Mouse (Mus musculus): ENCODE results near the gene Fam19a2.

Gene Fam19a2

DNA sequence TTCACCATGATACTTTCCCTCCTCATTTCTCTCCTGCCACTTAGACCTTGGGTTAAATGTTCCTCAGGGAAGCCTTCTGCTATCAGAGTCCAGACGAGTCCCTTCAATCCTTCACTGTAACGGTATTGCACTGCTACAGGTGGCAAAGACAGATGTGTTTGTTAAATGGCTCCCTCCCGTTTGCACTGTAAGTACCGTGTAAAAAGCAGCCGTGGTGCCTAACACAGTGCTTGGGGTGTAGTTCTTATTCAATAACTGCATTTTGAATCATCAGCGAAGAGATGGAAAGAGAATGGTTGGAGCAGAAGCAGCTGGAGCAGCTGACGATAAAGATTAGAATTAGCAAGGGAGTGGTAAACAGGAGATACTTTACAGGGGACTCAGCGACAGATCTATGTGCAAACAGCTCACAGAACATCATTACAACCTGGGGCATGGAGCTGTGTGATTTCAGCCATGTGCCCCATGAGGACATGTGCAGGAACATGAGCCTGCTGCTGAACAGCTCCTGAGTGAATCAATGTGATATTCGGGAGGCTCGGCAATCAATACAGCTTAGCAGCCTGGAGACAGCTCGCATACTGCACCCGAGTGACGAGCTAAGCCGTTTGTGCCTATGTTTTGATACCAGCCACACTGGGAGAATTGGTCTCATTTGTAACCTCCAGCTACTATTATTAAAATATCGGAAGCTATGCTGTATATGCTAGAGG lies 103.5 kb downstream of the Fam19a2 start:
- in situ Hi-C loops (cut with MboI; ENCODE audit: unreplicated experiment in 2 of 2) = no loop called here

DNA sequence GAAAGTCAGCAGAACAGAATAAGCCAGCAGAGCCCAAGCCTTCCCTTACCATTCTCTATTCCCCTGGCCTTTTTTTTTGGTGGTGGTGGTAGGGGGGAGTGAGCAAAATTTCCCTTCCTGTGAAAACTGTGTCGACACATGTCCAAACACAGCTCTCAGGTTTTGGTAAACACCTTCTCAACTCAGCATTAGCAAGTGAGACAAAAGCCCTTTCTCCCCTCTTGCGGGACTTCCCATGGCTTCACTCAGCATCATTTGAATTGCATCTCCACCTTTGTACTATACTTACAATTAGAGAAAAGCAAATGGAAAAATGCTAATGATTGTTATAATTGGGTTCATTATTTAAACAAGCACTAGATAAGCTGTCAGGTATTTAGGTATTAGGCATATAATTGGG lies 119.5 kb downstream of the Fam19a2 start:
- in situ Hi-C loops (cut with MboI; ENCODE audit: unreplicated experiment in 2 of 2) = no loop called here

DNA sequence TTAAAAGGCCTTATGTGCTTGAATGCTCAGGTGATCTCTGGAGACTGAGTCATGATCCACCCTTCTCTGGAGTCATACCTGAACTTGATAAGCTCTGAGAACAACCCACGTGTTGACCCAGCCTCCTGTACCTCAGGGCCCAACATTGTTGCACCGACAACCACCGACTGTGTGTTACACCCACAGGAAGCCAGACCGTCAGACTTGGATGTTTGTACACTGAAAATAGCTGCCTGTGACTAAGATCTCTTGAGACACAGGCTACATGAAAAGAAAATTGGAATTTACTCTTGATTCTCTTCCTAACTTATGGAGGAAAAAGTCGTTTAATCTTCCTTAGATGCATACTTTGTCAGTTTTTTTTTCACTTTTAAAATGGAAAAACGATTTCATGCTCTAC lies 121.8 kb downstream of the Fam19a2 start:
- in situ Hi-C loops (cut with MboI; ENCODE audit: unreplicated experiment in 2 of 2) = no loop called here

DNA sequence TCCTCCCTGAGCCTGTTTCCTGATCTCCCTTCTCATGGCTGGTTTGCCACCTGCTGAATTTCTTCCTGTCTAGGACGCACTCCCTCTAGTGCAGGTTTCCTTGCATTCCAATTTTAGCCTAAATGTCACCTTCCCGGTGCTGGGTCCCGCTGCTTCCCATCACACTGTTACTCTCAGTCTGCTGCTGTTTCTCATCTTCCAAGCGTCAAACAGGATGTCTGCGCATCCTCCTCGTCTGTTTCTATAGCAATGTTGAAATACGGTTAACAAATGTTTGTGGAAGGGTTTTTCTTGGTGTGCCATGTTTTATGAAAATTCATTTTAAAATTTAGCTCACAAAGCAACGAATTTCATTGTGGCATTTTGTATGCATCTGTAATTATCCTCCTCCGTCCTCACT lies 131.6 kb downstream of the Fam19a2 start:
- in situ Hi-C loops (cut with MboI; ENCODE audit: unreplicated experiment in 2 of 2) = no loop called here

DNA sequence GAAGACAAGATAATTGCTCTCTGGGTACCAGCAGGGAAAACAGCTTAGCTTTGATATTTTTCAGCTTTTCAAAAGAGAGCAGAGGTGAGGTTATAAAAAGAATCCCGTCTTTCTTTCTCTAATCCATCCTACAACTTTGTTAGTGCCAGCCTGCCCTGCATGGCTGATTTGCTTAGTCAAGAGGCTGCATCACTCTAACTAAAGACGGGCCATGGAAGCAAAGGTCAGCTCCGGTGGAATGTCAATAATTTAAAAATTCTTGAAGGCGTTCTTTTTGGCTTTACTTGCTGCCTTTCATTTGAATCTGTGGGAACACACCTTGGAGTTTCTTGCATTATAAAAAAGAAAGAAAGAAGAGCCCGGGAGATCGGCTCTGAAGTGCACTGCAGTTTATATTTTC lies 134.3 kb downstream of the Fam19a2 start:
- in situ Hi-C loops (cut with MboI; ENCODE audit: unreplicated experiment in 2 of 2) = no loop called here

DNA sequence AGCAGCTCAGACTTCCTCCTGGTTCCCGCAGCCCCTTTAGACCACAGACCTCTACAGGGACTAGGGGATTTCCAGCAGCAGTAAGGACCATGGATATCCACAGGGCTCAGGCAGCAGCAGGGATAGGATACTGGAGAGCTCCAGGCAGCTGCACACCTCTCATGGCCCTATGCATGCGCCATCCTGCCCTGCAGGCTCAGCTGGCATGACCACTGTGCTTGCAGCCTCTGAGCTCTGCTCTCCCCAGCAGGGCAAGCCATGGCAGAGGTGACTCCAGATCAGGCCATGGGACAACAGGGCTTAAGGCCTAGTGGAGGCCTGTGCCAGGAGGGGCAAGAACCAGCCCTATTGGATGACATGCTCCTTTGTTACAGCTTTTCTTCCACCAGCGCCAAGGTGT lies 137.4 kb downstream of the Fam19a2 start:
- in situ Hi-C loops (cut with MboI; ENCODE audit: unreplicated experiment in 2 of 2) = loop anchor here in 1 of 2 experiments (25.0 kb wide), 1 partner anchor 1389 kb away; no protein-coding TSS in a partner anchor

DNA sequence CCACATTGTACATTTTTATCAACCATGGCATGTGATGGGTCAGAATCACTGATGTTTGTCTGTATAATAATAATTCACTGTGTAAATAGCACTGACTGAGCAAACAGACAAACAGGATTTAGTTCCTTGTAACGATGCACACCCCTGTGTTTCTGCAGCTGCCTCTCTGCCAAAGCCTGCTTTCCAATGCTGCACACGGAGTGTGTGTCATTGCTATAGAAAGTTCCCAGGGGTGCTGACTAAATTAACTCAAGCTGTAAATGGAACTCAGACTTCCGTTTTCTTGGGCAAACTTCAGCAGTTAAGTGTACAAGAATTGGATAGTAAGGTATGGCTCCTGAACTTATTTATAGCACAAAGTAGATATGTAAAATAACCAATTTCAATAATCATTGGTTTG lies 138.7 kb downstream of the Fam19a2 start:
- in situ Hi-C loops (cut with MboI; ENCODE audit: unreplicated experiment in 2 of 2) = loop anchor here in 1 of 2 experiments (25.0 kb wide), 1 partner anchor 1390 kb away; no protein-coding TSS in a partner anchor

DNA sequence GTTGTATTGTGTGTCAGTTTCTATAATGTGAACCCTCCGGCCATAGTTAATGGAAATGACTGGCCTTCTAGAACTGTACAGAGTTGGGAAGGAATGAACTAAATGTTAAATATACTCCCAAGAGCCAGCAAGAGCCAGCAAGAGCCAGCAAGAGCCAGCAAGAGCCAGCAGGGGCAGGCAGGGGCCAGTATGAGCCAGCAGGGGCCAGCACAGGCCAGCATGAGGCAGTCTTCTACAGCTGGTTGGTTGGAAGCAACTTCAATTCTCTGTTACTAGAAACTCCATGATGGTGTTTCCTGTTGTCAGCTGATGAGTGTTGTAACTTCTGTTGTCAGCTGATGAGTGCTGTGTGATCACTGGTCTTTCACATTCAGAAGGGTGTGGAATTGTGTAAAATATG lies 151.2 kb downstream of the Fam19a2 start:
- in situ Hi-C loops (cut with MboI; ENCODE audit: unreplicated experiment in 2 of 2) = loop anchor here in 1 of 2 experiments (25.0 kb wide), 1 partner anchor 1403 kb away; no protein-coding TSS in a partner anchor

DNA sequence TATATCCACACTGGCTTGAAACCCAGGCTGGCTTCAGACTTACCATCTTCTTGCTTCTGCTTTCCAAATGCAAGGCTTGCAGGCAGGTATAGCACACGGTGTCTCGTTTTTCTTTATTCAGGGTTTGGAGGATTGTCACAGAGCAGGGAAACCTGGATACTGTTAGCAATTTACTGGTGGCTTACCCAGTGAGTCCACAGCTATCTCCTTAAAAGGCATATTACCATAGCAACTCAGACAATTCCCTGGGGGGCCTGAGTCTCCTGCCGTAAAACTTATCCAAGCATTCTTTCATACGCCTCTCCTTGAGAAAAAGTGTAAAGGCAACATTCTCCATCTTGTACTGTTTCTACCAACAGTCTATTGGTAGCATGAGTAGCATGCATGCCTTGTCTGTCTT lies 152.2 kb downstream of the Fam19a2 start:
- in situ Hi-C loops (cut with MboI; ENCODE audit: unreplicated experiment in 2 of 2) = loop anchor here in 1 of 2 experiments (25.0 kb wide), 1 partner anchor 1404 kb away; no protein-coding TSS in a partner anchor

DNA sequence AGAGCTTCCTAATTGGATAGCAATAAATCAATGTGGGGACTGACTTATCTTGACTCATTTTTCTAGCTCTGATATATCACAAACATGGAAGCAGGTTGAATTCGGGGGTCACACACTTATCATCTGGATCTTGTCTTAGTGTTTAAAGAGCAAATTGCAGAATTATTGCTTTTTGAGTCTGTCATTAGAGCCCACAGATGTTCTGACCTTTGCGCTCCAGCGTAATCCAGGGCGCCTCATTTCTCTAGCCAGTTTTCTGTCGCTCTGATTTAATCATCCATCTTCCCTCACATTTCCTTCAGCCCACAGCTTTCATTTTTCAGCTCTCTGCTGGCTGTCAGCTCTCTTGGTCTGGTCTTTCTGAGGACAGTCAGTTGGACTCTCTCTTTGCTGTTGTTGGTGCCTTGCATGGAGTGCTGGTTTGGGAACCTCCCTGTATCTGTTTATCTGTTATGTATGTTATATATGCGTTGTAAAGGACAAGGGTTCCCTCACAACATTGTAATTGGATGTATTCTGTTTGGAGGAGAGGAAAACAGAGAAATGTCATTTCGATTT lies 154.9 kb downstream of the Fam19a2 start:
- in situ Hi-C loops (cut with MboI; ENCODE audit: unreplicated experiment in 2 of 2) = loop anchor here in 1 of 2 experiments (25.0 kb wide), 1 partner anchor 1406 kb away; no protein-coding TSS in a partner anchor

DNA sequence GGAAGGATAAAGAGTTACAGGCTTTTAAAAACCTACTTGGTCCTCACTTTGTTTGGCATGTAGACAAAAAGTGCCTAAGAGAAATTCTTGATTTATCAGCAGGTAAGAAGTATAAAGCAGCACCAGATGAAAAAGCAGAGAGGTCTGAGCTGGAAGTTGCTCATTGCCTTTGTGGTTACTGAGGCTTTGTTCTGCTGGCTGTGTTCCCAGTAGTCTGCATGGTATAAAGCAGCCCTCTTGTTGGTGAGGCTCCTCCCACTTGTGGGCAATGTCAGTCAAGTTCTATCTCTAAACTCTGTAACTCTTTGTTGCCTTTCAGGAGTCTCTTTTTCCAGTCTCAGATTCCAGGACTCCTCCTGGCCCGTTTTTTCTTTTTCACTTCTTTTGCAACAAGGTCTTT lies 156.5 kb downstream of the Fam19a2 start:
- in situ Hi-C loops (cut with MboI; ENCODE audit: unreplicated experiment in 2 of 2) = loop anchor here in 1 of 2 experiments (25.0 kb wide), 1 partner anchor 1408 kb away; no protein-coding TSS in a partner anchor

DNA sequence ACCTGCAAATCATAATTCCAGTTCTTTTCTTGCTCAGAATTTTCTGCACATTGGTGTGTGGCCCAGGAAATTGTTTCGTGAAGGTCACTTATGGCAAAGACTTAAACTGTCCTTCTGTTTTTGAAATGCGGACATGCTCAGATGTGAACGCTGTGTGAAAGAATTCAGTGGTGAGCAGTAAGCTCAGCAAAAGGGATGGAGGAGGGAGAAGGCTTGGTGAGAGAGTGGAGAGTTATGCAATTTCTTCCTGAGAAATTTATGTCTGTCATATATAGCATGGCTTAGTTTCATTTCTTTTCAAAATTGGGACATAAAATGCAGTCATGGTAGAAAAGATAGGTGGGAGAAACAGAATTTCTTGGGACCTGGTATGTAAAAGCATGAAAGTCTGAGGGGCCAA lies 160.7 kb downstream of the Fam19a2 start:
- in situ Hi-C loops (cut with MboI; ENCODE audit: unreplicated experiment in 2 of 2) = loop anchor here in 1 of 2 experiments (25.0 kb wide), 1 partner anchor 1412 kb away; no protein-coding TSS in a partner anchor

DNA sequence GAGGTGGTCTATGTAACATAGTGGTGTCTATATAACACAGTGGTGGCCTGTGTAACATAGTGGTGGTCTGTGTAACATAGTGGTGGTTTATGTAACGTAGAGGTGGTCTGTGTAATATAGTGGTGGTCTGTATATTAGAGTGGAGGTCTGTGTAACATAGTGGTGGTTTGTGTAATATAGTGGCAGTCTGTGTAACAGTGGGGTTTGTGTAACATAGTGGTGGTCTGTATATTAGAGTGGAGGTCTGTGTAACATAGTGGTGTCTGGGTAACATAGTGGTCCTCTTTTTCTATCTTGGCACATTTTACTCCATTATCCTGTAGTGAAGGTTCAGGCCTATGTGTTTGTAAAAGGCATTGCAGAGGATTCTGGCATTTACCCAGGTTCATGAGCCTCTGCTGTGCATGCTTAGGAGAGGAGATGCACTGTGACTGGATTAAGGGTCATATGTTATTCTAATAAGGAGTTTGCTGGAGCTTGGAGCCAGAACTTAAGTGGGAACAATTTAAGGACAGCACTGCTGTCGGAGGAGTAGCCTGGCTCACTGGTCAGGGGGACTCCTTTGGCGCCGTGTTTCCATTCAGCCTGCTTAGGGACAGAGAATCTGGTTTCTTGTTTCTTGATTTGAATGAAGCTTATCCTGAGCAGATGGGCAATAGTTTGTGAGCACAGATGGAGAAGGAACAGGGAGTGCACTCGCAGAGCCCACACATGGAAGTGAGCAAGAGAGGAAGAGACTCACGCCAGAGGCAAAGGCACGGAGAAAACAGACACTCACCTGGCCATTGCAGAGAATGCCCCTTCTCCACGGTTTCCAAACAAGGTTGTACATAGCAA lies 162.9 kb downstream of the Fam19a2 start:
- in situ Hi-C loops (cut with MboI; ENCODE audit: unreplicated experiment in 2 of 2) = no loop called here

DNA sequence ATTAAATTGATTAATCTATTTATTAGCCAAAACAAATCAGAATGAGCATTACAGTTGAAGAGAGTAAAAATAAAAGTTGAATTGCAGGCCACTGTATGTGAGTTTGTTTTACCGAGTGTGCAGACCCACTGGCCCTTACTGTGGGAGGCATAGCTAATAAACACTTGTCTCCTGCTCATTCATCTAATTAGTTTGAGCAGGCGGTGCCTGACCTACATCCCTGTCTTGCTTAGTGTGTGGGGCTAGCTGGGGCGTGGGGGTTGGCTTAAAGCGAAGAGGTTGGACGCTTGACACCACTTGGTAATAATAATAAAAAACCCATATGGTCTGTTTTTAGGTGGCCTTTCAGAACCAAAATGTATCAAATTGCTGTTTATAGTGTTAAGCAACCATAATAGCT lies 167.8 kb downstream of the Fam19a2 start:
- in situ Hi-C loops (cut with MboI; ENCODE audit: unreplicated experiment in 2 of 2) = no loop called here

DNA sequence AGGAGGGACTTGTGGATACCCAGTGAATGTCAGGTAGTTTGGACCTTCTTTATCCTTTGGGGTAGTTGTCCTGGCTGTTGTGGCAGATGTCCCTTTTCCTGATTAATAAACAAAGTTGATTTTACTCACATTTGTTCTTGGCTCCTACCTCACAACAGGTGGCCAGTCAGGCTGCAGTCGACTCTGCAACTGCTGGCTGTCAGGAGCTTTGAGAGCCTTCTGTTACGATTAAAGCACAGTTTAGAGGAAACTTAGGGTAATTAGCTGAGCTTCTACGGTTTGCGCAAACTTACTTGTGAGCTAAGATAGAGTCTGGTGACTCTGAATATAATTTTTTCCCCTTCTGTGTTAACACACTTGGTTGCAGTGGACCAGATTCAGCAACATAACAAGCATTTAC lies 173.8 kb downstream of the Fam19a2 start:
- in situ Hi-C loops (cut with MboI; ENCODE audit: unreplicated experiment in 2 of 2) = no loop called here

DNA sequence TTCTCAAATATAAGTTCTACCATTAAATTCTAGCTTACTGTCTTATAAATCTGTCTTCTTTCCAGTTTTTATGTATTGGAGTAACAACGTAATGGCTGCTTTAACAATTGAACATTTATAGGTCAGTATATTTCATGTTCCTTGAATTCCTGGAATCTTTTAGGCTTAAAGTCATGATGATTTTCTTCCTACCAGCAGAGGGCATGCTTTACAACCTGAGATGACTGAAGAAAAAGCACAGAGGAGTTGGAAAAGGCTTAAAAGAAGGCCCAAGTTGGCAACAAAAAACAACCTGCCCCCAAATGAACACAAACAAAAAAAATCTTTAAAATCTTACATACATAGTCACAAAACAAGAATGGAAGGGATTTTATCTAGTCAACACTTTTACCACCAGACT lies 193.0 kb downstream of the Fam19a2 start:
- in situ Hi-C loops (cut with MboI; ENCODE audit: unreplicated experiment in 2 of 2) = no loop called here

DNA sequence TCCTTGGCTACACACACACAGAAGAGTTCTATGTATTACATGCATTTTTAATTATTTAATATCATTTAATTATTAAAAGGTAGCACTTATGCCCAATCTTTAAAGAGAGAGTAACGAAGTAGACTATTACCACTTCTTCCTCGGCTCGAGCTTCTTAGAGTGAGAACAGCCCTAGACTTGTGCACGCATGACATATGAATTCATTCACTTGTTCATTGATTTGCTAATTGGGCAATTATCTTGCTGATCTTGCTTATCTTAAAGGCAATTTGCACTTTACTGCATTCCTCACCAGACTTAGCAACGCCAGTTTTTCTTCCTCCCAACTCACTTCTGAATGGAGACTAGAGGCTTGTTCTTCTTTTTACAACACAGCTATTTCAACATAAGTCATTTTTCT lies 196.7 kb downstream of the Fam19a2 start:
- in situ Hi-C loops (cut with MboI; ENCODE audit: unreplicated experiment in 2 of 2) = no loop called here

DNA sequence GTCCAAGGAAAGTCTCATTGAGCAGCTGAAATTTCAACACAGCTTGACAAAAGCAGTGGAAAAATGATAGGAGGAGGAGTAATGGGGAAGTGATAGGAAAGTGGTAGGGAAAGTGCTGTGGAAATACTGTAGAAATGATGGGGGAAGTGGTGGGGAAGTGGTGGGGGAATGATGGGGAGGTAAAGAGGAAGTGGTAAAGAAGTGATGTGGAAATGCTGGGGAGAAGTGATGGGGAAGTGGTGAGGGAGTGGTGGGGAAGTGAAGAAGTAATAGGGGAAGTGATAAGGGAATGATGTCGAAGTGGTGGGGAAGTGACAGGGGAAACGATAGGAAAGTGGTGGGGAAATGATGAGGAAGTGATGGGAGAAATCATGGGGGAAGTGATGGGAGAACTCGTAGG lies 198.5 kb downstream of the Fam19a2 start:
- in situ Hi-C loops (cut with MboI; ENCODE audit: unreplicated experiment in 2 of 2) = no loop called here

DNA sequence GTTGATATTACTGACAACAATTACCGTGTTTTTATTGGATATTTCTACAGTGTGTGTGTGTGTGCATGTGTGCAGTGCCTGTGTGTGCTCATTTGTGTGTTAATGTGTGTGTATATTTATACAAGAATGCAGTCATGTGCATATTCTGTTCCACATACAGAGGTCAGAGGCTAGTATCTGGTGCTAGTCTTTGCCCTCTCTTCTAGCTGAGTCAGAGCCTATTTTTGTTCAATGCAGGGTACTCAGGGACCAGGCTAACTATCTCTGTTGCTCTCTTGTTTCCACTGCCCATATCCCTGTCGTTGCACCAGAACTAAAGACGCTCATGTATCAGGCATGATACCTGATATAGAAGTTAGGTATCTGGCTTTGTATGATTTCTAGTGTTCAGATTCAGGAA lies 251.0 kb downstream of the Fam19a2 start:
- in situ Hi-C loops (cut with MboI; ENCODE audit: unreplicated experiment in 2 of 2) = no loop called here

DNA sequence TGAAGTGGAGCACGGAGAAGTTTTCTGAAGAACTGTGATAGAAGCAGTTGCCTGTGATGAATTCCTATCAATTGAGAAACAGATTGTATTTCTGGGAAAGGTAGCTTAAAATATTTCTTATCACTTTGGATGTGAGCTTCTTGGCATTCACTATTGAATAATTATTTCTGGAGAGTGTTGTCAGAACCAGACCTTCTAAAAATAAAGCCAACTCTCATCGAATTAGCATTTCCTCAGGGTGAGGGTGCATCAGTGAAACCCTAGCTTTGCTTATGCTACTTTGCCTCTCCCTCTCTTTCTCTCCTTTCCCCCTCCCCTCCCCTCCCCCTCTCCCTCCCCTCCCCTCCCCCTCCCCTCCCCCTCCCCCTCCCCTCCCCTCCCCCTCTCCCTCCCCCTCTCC lies 256.8 kb downstream of the Fam19a2 start:
- in situ Hi-C loops (cut with MboI; ENCODE audit: unreplicated experiment in 2 of 2) = no loop called here

DNA sequence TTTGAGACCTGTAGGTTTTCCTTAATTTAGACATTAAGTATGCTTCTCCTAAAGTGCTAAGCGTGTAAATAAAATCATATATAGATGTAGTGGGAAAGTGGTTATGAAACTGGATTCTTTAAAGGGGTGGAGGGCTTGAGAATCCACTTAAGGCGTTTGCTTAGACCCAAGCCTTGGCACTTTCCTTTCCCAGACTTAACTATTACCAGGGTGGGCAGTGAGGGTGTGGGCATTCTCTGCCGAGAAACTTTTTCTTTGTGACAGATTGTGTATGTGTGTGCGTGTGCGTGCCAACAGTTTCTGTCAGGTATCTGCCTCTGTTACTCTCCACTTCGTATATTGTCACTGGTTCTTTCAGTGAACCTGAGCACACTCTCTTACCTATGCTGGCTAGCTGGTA lies 257.4 kb downstream of the Fam19a2 start:
- in situ Hi-C loops (cut with MboI; ENCODE audit: unreplicated experiment in 2 of 2) = no loop called here

Data from v-Abl transformed pro-B cells (cell line).